Mouse (Mus musculus) layer of hippocampus, adult 9-10 months (tissue): ENCODE measurements at regions not wholly inside any gene's neighbourhood (a gene's known extent, or its start where the extent isn't known, plus 50 kb on each side); places are given as distances from the start of the nearest gene placed in this dataset.

ENCODE experiments used
- DNase-seq: peaks from one replicate; pipeline ENCODE4 v3.0.0; 2022; ENCODE audit warnings: low spot score

DNA sequence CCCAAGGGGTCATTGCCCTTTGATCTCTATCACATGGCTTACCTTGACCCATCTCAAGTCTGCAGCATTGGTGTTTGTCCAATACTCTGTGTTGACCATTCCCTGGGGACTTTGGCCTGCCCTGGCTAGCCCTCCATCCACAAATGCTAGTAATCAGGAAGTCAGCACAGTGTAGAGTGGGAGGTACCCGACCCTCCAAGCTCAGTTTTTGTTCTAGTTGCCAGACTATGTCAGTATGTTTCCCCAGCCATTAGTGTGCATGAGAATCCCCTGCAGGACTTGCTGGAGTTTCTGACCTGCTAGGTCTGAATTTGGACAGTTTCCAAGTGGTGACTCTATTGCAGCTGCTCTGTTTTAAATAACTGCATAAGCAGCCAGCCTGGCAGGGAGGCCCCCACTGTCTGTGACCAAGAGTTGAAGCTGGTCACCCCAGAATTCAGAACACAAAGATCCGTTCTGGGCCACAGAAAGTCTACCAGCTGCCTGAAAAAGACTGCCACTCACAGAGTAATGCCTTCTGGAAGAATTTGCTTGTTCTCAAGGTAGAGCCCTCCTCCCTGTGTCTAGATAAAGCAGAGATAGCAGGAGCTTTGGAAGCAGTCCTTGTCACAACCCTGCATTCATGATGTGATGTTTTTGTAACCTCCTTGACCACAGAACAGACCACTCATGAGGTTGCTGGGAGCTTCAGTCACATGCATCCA is 118.0 kb upstream of the Slc22a23 start:
- DNase-seq: no peak

- no peak for DNase-seq
Observed at GRCm38 (mm10) chr13:34462206-34462807, 117.3 kb upstream of the Slc22a23 start.

DNA sequence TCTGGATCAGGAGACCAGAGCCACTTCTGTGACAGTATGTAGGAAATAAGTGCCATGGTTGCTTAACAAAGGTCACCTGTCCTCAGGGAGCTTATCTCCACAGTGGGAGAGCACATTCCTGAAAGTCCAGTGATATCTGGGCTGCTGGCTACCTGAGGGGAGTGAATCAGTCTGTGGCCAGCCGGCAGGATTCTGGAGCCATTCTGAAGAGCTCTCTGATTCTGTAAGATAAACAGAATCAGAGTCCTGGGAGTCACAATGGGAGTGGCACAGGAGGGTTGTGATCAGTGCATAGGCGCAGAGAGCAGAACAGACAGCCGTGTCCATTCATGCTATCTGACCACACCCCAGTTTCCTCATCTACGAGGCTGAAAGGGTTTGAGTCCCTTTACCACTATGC is 116.0 kb upstream of the Slc22a23 start:
- no peak for DNase-seq

DNA sequence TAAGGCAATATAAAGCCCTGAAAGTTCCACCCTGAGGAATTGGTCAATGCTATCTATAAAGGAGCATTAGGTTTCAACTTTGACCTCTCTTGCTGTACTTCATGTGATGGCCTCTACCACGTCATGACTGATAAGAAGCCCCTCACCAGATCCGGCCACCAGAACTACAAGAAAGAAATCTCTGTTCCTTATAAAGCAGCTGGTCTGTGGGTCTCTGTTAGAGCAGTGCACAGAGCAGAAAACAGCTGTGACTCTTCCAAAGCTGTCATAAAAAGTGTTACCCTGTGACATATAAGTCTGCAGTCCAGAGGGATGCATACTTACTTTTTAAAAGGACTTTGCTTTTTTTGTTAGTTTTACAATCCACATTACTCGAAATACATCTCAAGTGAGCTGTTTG is 111.1 kb upstream of the Slc22a23 start:
- no peak for DNase-seq

GRCm38 (mm10) chr13:34446806-34447205 is 101.8 kb upstream of the Slc22a23 start:
- DNase-seq: no peak

- DNase-seq: no peak
Observed at GRCm38 (mm10) chr13:34446327-34446726, 101.3 kb upstream of the Slc22a23 start.

- no peak for DNase-seq
Observed at GRCm38 (mm10) chr13:34441347-34441746, 96.4 kb upstream of the Slc22a23 start.

GRCm38 (mm10) chr13:34427527-34427926 is 82.5 kb upstream of the Slc22a23 start:
- no peak for DNase-seq

GRCm38 (mm10) chr13:34424921-34425320 is 79.9 kb upstream of the Slc22a23 start:
- DNase-seq: no peak

DNA sequence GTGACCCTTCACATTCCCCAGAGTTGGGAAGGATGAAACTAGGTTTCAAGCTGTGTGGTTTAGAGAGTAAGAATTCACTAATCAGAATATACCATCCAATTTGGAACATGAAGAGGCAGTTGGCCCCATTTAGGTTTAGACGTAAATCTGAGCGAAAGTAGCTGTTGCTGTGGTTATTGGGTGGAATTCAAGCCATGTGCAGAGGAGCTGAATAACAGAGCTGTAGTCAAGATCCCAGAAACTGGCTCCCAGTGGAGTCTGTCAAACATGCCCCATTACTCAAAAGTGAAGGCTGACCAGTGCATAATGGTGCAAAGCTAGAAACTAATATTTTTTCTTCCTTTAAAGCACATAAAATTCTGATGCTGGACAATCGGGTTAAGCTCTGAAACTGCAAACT is 76.7 kb upstream of the Slc22a23 start:
- DNase-seq: no peak

DNA sequence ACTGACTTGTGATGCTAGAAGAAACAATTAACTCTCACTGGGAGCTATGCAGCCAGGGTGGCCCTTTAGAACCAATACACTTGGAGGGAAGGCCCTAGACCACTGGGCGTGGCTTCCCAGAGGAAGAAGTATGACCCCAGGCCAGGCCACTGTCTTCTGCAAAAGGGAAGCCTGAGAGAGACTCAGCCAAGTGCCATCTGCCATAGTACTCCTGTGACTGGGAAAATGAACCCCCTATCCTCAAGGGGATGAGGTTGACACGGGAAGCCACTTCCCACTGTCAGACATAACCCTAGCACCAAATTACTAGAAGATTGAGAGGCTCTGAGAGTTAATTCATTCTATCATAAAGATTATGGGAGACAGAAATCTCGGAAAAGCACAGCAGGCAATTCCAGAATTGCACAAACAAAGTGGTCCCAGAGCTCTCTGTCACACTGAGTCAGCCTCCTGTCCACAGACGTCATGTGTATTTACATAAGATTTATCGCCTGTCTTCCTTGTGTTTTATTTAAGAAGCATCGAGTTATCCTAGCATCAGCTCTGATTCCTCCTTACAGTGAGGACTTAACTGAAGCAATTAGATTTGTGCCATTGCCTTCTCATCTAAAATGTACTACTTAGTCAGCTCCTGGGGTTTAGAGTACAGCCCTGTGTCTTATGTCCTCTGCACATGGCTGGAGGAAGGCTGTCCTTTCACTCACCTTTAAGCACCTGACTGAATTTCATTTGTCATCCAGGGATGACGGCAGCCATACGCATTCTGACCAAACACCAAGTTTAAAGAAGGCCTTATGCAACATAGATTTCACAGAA is 75.6 kb upstream of the Slc22a23 start:
- no peak for DNase-seq

DNA sequence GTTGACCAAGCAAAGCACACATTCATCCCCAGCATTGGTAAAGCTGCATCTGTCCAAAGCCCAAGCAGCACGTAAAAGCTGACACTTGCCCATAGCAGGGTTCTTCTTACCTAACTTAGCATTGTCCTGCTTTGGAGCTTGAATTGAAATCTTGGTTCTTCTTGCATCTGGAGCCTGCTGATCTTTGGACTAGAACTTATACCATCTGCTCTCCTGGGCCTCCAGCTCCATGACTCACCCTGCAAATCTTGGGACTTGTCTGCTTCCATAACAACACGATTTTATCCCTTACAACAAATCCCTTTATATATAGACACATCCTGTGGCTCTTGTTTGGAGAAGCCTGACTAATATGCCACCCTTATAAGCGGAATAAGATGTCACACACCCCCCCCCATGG is 74.1 kb upstream of the Slc22a23 start:
- DNase-seq: no peak

- DNase-seq: no peak
Observed at GRCm38 (mm10) chr13:34416603-34417002, 71.6 kb upstream of the Slc22a23 start.

DNA sequence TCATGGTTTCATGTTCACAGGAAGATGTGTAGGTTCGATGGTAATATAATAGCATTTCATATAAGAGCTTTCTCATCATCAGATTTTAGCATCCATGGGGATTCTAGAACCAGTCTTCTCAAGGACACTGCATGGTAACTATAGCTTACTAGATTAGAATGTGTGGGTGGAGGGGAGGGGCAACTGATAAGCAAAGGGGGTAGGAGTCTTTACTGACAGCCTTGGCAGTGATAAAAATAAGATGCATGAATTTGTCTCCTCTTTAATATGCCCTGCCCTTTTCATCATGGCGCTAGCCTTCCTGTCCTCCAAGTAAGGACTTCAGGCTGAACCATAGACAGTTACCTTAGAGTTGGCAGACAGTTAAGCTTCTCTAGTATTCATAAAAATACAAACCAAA is 69.6 kb upstream of the Slc22a23 start:
- no peak for DNase-seq

GRCm38 (mm10) chr13:34408669-34409055 is 63.7 kb upstream of the Slc22a23 start:
- no peak for DNase-seq

DNA sequence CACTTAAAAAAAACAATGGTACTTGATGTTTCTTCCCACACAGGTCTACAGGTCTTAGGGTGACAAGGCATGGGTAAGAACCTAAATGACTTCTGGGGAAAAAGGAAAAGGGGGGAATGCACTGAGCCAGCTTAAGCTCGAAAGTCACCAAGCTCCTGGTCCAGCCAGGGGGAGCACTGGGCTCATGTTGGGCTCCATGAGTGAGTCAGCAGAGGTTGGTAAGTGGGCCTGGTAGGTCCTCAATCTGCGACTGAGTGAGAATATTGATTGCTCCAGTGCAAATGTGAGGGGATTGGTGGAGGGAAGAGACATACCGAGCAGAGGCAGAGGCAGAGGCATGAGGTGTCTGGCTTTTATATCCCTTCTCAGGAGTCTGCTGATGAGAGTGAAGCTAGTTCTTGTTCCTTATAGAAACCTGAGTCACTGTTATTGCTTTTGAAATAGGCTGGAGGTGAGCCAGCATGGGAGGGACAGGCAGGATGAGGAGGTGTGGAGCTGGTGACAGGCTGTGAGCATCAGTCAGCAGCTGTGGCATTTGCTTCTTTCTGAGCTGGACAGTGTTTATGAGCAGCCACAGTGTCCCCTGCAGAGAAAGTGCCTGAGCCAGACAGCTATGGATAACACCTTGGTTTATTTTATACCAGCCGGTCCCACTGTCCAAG is 63.2 kb upstream of the Slc22a23 start:
- no peak for DNase-seq

GRCm38 (mm10) chr13:34406291-34406690 is 61.3 kb upstream of the Slc22a23 start:
- no peak for DNase-seq

GRCm38 (mm10) chr13:34402631-34403030 is 57.6 kb upstream of the Slc22a23 start:
- no peak for DNase-seq

GRCm38 (mm10) chr13:34401031-34401430 is 56.0 kb upstream of the Slc22a23 start:
- DNase-seq: no peak

DNA sequence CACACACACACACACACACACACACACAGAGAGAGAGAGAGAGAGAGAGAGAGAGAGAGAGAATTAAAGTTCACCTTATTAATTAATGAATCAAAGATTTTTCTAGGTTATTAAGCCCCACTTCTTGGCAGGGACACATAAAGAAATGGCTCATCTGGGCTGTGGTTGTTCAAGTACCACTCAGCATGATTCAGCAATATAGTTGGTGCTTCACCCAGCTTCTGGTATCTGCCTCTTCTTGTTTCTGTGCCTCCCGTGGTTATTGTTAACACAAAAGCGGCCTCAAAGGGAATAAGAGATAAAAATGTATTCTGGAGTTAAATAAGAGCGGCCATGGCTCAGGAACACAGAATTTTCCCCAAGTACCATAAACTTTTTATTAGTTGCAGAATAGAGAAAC is 53.9 kb upstream of the Slc22a23 start:
- no peak for DNase-seq

DNA sequence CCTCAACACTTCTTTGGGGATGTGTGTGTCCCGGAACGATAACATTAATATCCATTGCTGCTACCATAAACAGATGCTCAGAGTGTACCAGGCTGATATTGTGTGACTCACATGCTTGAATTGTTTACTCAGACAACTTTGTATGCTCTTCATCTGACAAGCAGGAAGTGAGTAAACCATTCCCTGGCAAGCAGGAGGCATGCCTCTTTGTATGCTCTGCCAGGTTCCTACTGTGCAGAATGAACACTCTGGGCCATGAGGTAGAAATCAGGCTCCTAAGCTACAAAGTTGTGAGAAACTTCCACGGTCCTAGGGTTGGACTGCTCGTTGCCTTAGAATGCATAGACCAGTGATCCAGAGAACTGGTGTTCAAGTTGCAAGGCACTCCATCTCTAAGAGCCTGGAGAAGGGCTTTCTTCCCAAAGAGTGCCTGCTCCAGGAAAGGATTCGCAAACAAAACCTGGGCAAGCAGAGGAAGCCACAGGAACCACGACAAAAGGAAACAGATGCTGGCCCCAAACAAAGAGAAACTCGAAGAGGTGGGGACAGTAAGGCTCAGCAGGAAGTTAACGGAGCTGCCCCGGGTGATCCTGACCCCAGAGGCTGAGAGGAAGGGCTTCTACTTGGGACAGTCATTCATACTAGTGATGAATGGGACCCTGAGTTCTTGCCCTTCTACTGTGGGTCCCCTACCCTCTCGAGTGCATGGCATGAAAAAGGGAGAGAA is 53.2 kb upstream of the Slc22a23 start:
- DNase-seq: no peak

DNA sequence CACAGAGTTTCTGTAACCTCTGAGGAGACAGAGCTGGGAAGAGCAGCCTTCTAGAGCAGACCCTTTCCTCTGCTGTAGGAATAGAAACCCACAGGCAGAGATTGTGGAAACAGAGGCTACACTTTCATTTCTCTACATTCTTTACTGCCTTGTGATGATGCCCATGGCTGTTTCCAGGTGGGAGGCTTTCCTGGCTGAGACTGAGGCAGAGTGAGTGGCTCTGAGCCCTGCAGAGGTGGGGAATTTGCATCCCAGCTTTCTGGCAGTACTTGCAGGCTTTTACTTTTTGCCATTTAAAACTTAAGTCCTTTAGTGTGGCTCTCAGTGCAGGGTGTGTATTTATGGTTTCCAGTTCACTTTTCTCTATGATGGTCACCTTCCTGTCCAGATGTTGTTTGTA is 50.5 kb upstream of the Slc22a23 start:
- DNase-seq: no peak
